Mouse (Mus musculus) bone marrow macrophage, adult 2 months (primary cell): ENCODE measurements around the gene Neurog2.

Experiments
- CTCF ChIP-seq: IDR thresholded peaks from 2 replicates; pipeline ENCODE4 v1.5.1; 2012; ENCODE audit warnings: low read depth, mild to moderate bottlenecking, low read length, moderate library complexity
- POLR2A ChIP-seq: IDR thresholded peaks from 2 replicates; pipeline ENCODE4 v1.6.1; 2012; ENCODE audit warnings: mild to moderate bottlenecking, low read depth, low read length, borderline replicate concordance

DNA sequence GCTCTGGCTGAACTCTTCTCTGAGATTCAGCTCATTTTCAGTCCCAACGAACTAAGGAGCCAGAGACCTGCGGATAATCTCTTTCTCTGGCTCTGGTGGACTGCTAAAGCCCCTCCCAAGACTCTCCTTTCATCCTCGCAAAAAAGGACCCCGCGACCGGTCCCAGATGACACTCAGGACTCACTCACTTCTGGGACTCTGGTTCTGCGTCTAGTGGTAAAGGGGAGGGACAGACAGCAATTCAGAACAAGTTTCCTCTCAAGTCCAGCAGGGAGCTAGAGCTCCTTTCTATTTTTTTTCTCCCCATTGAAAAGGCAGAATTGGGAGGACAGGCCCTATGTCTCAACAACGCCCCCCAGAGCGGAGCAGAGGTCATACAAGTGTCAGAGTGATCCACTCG is 1.4 kb upstream of the Neurog2 start:
- TF ChIP-seq CTCF (no peak; the same call in 1 of the 2 replicates), POLR2A (no peak)
